Mouse (Mus musculus): ENCODE data around the gene Megf11. TPM values are rescaled to one million over a fixed set of nuclear protein-coding genes. Genes with fewer than 3 reads are reported as not detected.
A peak's percentile ranks its signal among the peaks of the same experiment; 100 is the strongest.
"Not testable (repeated sequence)": the region's sequence is repeated elsewhere in the genome, so short reads cannot be mapped to it uniquely, and the experiment has no call there.

Gene Megf11
- total RNA-seq, 4 experiments from 2014 or later: 0.29 to 2.1 (median 1.2) TPM

DNA sequence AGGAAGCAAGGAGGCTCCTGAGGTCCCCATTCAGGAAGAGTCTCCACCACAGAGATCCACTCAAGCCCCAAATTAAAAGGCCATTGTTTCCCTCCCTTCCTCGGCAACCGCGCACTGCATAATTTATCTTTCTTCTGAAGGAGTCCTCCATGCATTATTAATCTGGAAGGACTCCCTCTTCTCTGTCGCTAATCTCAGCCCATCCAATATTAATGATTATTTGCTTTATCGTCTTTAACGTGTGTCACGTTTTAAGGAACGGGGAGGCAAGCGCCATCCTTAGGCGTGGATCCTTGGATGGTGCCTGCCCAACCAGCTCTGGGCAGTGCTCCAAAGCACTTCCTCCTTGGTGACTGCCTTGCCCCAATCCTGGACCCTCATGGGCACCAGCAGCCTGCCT, 269.3 kb downstream of the Megf11 start:
- no peak for DNase-seq

DNA sequence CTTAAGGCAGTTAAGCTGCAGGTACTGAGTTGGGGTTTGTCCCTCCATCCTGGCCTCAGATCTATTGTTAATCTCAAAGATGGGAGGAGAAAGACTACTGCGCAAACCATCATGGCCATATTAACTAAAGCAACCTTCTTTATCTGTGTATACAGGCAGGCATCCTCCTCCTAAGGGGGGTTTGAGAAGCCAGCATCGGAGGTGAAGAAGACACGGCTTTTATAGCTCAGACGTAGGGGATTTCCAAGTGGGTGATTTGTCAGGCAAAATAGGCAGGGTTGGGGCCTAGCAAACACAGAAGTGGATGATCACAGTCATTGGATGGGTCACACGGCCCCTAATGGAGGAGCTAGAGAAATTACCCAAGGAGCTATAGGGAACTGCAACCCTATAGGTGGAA, 271.2 kb downstream of the Megf11 start:
- DNase-seq: no peak

DNA sequence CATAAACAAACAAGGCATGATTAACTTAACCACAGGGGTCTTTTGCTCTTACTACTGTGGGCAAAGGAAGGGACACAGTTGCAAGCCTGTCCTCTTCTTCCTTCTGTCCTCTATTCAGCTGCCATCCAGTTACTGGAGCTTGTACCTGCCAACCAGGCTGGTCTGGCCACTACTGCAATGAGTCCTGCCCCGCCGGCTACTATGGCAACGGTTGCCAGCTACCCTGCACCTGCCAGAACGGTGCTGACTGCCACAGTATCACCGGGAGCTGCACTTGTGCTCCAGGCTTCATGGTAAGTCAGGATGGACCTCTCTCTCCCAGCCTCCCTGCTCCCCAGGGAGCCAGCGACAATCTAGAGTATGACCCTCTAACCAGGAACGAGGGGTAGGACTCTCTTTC, 274.8 kb downstream of the Megf11 start:
- no peak for DNase-seq

DNA sequence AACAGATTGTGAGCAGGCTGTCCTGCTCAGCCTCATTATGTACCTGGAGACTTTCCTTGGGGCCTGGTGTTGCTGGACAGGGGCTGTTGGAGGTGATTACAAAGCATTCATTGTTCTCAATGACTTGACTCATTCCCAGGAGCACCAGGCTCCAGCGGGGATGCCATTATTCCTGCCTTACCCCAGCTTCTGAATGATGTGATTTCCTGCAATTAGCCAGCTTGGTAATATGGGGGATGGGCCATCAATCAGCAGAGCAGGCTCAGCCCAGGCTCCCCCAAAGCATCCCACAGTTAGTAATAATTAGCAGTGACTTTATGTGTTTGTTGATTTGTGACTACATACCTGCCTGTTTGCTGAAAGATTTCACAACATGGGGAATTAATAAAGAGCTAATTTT, 279.2 kb downstream of the Megf11 start:
- no peak for DNase-seq

DNA sequence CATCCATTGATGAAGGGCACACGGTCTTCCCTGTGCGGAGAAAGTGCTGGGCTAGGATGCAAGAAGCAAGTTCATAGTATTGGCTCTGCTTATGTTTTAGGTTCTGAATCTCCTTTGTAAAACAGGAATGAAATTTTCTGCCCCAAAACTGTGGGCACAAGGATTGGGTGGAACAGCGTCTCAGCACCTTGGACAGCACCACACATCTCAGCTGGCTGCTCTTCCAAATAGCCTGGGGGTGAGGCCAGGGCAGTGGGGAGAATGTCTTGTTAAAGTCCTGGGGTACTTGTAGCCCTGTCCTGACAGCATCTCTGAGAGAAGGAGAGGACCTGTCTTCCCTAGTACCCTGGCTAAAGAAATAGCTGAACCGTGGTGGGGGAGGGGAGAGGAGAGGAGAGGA, 281.1 kb downstream of the Megf11 start:
- DNase-seq: no peak

DNA sequence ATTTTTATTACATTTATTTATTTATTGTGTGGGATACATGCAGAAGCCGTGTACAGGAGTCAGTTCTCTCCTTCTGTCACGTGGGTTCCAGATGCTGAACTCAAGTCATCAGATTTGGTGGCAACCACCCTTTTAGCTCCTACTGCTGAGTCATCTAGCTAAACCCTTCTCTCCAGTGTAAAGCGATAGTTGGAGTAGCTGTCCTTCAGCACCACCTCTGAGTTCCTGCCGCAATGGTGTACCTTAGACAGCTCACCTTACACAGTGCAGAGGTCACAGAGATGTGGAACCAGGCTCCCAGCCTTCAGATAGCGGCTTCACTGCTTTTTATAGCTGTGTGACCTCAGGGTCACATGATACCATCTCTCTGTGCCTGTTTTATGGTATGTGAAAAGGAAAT, 282.1 kb downstream of the Megf11 start:
- DNase-seq: no peak

DNA sequence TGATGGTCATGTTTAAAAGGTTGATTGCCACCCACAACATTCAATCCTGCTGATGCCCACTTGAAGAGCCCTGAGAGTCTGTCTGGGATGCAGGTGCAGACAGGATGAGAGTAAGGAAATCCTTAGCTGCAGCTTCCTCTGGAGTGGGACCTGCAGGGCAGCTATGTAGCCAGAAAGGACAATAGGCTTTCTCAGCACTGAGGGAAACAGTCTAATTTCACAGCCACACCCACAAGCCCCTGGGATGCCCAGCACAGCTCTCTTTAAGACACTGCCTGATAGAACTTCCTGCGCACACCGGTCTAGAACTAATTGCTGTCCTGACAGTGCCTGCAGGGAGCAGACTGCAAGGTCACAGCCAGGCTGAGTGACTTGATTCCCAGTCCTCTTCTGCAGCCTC, 282.6 kb downstream of the Megf11 start:
- DNase-seq: no peak

DNA sequence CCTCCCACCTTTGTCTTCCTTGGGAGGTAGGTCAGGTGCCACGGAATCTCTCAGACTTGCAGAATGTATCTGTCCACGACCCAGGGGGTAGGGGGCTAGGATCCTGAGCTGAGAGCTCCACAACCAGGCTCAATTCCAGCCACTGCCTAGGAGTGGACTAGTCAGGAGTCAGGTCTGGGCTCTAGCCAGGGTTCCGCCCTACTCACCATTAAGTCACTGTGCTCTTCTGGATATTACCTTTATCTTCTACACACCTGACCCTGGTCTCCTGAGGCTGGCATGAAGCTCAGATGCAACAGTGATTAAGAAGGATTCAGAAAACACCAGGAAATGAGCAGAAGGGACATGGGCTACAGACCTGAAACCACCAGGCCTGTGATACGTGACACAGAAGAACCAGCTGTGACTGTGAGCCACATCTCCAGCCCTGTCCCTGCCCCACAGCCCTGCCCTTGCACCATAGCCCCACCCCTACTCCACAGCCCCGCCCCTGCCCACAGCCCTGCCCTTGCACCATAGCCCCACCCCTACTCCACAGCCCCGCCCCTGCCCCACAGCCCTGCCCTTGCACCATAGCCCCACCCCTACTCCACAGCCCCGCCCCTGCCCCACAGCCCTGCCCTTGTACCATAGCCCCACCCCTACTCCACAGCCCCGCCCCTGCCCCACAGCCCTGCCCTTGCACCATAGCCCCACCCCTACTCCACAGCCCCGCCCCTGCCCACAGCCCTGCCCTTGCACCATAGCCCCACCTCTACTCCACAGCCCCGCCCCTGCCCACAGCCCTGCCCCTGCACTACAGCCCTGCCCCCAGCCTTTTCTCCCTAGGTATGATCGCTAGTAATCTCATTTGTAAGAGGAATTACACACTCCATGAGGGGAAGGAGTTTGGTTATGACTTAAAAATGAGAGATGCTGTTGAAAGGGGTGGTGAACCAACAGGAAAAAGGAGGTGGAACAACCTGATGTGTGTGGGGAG, 286.2 kb downstream of the Megf11 start:
- not testable (repeated sequence) for DNase-seq

DNA sequence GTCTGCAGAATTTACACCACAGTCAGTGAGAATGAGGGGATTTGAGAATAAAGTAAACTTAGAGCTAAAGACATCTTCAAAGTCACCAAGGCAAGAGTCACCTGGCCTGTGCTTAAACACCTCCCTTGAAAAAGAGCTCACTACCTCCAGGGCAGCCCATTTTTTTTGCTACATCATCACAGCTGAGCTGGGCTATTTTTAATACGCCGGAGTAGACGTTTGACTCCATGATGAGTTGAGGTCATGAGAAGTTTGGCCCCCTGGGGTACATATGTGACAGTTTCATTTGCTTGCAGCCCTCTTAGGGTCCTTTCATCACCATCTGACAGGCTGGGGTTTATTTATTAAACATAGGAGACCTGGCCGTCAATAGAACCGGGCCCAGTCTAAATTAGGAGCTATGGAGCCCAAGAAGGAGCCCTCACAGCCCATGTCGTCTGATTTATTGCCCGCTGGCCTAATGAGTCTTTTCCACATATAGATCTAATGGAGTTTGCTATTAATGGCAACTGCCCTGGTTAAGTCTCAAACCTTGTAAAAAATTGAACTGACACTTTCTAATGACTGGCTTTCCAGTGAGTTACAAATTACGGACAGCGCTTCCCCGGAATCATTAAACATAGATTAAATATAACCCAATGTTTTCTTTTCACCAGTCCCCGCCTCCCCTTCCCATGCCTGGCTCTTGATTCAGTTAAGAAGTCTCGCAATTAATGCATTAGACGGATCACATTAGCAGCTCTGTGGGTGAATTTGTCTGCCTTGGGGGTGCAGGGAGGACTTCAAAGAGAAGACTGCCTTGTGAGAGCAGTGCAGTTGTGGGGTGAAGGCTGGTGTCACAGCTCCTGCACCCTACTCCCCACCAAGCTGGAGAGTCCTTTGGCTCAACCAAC, 301.9 kb downstream of the Megf11 start:
- DNase-seq: no peak

DNA sequence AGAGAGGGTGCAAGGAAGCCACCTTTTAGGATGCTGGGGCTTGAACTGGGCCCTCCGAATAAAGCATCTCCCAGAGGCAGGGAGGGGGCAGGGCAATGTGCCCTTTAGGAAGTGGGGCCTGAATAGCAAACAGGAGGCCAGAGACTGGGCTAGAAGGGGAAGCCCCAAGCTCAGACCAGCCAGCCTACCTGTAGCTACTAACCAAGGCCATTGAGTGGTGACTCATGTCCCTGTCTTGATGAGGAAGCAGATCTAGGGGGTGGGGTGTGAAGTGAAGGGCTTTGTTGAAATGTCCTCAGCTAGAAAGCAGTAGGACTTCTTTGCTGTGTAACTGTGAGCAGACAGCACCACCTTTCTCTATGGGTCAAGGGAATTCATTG, 302.6 kb downstream of the Megf11 start:
- peak; percentile 24 for DNase-seq

DNA sequence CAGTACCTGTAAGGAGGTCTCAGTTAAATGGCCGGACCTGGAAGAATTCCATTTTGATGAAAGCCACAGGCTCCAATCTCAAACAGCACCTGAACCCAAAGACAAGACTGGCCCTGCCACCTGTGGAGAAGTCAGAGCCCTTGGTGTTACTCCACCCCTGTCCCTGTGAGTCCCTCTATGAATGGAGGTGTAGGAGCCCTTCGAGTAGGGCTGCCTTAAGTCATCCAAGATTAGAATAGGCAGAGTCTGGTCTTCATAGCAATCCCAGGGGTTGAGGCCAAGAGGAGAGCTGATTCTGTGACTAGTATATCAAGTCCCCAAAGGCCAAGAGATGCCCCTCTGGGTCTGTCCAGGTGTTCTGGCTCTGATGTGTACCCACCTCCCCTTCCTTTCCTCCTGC, 305.3 kb downstream of the Megf11 start:
- DNase-seq: no peak

DNA sequence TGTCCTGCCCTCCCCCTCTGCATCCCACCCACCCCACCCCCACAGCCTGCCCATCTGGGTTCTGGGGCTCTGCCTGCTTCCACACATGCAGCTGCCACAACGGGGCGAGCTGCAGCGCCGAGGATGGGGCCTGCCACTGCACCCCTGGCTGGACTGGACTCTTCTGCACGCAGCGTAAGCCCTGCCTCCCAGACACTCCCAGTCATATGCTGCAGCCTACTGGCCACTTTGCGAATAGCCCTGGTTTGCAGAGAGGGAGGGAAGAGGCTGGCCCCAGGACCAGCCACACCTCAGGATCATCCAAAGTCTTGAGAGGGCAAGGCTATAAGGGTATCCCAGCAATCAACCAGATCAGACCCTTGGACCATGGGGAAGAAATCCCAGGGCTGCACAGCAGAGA, 305.8 kb downstream of the Megf11 start:
- peak; percentile 37 for DNase-seq

DNA sequence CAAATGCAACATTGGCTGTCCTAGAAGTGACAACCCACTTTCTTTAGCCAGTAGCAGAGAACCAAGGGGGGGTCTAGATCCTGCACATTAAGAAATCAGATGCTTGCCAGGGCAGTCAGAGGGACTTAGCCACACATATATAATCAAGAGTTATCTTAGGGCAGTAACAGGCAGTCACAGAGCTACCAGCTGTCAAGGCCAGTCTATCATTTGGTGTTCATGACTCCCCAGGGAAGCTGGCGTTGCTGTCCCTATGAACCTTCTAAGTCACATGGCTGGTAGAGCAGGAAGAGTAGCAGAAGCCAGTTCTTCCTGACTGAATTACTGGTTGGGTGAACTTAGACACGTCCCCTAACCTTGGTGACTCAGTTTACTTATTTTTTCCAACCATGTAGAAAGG, 307.7 kb downstream of the Megf11 start:
- DNase-seq: no peak

DNA sequence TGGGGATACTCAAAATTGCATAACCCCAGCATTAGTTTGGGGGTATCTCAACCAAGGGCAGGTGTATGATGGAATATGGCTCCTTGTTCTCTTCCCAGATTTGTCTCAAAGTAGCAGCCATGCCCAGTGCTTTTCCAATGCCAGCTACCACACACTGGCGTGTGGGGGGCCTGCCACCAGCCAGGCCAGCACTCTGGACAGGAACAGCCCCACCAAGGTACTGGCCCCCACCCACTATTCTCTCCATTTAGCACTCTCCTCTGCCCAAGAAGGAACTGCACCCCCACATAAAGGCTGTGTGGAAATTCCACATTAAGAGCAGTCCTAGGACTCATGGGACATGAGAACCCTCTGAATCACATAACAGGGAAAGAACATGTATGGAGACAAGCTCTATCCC, 309.8 kb downstream of the Megf11 start:
- no peak for DNase-seq

DNA sequence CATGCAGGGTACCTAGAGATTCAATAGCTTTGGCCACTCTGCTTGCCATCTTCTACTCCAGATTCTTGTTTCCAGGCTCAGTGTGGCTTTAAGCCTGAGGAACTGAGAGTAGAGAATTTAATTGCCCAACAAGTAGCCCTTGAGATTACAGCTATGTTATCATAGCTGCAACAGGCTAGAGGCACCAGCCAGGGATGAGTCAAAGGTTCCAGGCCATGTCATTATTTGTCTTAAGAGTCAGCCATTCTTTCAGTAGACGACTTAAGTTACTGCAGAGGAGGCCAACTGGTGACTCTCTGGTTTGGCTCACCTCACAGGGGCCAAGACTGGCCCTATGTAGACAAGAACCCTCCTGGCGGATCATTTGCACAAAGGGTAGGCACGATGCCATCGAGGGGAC, 311.0 kb downstream of the Megf11 start:
- peak; percentile 45 for DNase-seq

DNA sequence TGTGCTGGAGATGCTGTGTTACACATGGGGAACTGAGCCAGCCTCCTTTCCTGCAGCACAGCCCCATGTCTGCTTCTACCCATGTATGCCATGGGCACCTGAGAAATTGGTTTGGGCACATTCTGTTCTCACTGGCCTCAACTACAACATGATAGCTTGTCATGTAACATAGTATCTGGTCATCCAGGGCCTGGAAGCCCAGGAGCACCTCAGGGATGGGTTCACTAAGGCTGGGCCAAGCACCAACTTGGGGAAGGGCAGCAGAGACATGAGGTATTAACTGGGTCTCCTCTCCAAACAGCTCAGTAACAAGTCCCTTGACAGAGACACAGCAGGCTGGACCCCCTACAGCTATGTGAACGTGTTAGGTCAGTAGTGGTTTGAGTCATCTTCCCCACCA, 311.6 kb downstream of the Megf11 start:
- no peak for DNase-seq

DNA sequence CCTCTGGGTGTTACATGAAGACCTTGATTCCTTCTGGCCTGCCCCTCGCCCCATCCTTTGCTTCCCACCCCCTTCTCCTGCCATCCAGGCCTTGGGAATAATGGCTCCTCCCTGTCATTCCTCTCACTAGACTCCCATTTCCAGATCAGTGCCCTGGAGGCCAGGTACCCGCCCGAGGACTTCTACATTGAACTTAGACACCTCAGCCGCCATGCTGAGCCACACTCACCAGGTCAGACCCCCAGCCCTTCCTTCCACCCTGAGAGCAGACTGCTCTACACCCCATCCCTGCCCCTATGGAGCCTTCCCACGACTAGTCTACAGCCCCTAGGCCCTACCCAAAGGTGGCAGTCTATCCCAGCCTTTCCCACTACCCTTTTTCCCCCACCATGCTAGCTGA, 312.3 kb downstream of the Megf11 start:
- no peak for DNase-seq

DNA sequence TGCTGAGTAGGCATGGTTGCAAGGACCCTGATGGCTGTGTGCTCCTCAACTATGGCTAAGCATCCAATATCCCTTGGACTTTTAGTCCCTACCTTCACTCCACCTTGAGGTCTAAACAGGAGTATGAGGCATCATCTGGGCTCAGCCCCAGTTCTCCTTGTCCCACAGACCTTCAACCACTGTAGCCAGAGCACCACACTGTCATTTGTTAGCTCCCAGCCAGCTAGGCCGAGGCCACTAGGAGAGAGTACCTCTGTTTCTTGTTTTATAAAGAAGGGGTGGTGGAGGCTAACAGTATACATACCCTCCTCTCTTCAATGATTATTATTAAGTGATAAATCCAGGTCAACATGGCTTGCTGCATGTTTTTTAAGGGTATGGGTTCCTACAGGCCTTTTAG, 313.2 kb downstream of the Megf11 start:
- no peak for DNase-seq

DNA sequence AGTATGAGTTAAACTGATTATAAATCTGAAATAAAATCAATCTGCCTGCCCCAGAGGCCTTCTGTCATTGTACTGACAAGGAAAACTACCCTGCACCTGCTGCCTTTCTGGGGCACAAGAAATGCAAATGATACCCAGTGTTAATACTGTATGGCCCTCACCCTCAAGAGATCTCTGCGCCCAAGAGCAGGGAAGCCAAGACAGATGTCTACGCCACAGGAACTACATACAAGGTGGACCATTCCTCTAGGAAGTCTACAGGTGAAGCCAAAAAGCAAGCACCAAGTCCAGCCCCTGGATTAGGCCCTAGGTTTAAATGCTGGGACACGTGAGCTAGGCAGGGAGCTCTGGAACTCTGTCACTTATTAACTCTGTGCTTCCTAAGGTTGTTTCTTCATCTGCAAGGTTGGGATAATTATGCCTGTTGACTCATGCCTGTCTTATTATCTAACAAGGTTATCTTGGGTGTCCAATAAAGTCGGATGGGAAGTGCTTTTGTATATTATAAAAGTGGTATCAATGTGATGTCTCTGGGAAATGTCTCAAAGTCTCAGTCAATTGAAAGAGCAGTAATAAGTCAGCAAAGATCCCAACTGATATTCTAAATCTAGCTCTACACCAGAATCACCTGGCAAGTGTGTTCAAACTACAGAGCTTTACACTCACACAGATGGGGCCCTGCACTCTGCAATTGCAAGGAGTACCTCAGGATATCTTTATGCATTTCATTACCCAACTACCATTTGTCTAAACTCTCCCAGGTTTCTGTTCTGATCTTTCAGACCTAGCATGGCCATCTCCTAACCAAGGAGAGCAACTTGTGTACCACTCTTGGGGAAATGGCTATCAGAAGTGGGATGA, 315.3 kb downstream of the Megf11 start:
- DNase-seq: no peak

DNA sequence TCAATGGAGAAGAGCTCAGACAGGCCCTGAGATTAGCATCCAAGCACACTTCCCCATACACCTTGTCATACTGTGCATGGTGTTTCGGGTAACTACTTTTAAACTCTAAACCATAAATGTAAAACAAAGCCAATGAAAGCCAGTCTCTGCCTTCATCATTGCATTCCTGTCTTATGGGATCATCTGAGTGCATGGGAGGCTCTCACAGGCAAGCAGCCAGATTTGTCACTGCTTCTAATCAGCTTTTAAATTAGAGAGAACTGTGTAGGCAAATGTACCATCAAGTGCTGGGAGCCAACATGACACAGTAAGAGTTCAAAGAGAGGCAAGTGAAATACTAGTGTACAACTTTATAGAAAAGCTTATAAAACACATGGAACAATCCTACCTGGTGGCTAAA, 316.2 kb downstream of the Megf11 start:
- DNase-seq: no peak

DNA sequence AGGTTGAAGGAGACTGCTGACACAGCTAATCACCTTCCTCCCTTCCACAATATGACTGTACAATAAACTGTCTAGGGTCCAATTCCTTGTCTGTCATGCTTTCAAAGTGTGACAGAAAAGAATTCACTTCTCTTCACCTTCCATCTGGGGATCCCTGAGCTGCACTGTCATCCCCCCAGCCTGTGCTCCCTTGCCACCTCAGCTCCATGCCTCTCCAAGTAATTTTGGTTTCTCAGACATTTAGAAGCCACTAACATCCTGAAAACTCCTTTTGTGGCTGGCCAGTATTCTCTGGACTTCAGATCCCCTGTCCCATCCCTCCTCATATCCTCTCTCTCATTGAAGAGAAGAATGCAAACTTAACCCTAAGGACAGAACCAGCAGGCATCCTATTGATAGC, 317.0 kb downstream of the Megf11 start:
- DNase-seq: no peak

DNA sequence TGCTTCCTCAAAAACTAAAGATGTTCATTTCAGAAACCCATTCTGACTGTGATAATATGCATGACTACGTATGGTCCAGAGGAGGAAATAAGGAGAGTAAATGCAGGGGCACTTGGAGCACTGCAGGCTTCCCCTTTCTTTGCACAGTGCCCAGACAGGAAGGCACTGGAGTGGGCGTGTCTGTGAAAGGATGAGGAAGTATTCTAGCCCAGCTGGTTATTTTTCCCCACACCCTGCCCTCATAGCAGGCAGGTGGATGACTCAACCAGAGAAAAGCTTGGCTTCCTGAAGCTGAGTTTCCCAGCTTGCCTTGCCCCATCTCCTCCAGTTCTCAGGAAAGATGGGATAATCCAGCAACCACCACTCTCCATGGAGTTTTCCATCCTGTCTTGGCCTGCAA, 317.5 kb downstream of the Megf11 start:
- DNase-seq: no peak
